Mouse (Mus musculus) heart, postnatal 36 days (tissue): Measurements from ENCODE around the gene Ulk1. TPM values are rescaled to one million over a fixed set of nuclear protein-coding genes. Genes with fewer than 3 reads are reported as not detected.
"Not testable (repeated sequence)": the region's sequence is repeated elsewhere in the genome, so short reads cannot be mapped to it uniquely, and the experiment has no call there.

Experiments
- DNase-seq, 2 experiments: peaks; one replicate each; pipeline ENCODE4 v3.0.0; 2021 to 2022
- intact Hi-C: fragments of 180-260 bp; cut with DNase I; formaldehyde crosslinking; loops from one replicate; pipeline ENCODE4 v1.15.1; 2025
- total RNA-seq, 2 experiments: library from RNA; stranded (reverse); gene quantifications; 2 replicates each; pipeline ENCODE4 v1.2.3; 2021

The Ulk1 gene
- total RNA-seq, result 10 to 100 TPM; 85.6 to 94.0 TPM

- DNase-seq, result peak; percentile 99
- intact Hi-C loops, result loop anchor here (2.0 to 5.0 kb wide), 2 partner anchors 29 to 37 kb away; partner anchors contain the start of genes Chek2, Ep400 and Hscb
Observed at GRCm38 (mm10) chr5:110809667-110810325, at the start of gene Ulk1. Ulk1 (minus strand) TSS chr5:110810097.

- peak; percentile 68 to 72 for DNase-seq
- intact Hi-C loops, result loop anchor here (1.0 kb wide), 1 partner anchor 20 kb away; the partner anchor contains the start of gene Ttc28
Observed at GRCm38 (mm10) chr5:110859013-110859650, 49.2 kb upstream of the Ulk1 start.

- no peak for DNase-seq
- intact Hi-C loops, result no loop called here
Observed at GRCm38 (mm10) chr5:110857091-110857490, 47.2 kb upstream of the Ulk1 start.

GRCm38 (mm10) chr5:110852990-110853389, 43.1 kb upstream of the Ulk1 start:
- intact Hi-C loops, result no loop called here
- no peak for DNase-seq

- intact Hi-C loops, result loop anchor here (2.0 kb wide), 1 partner anchor 14 kb away; no protein-coding TSS in a partner anchor
- no peak for DNase-seq
Observed at GRCm38 (mm10) chr5:110841046-110841862, 31.4 kb upstream of the Ulk1 start.

- intact Hi-C loops, result loop anchor here (2.0 kb wide), 1 partner anchor 14 kb away; no protein-coding TSS in a partner anchor
- DNase-seq, result peak in 1 of 2 experiments; percentile 49
Observed at GRCm38 (mm10) chr5:110840465-110840864, 30.6 kb upstream of the Ulk1 start.

- DNase-seq, result peak; percentile 97
Observed at GRCm38 (mm10) chr5:110839678-110840365, 29.9 kb upstream of the Ulk1 start, which contains the start of the genes Hscb and Chek2. Hscb (minus strand) TSS chr5:110839777. Chek2 (plus strand) TSS chr5:110839979.

GRCm38 (mm10) chr5:110839038-110839677, 29.3 kb upstream of the Ulk1 start:
- intact Hi-C loops, result loop anchor here (2.0 to 5.0 kb wide), 7 partner anchors 28 to 494 kb away; partner anchors contain the start of genes Ttc28 and Ulk1
- no peak for DNase-seq

More at GRCm38 (mm10) chr5:110839678-110840365, 29.9 kb upstream of the Ulk1 start, which contains the start of the genes Hscb and Chek2:
- intact Hi-C loops, result loop anchor here (2.0 to 5.0 kb wide), 8 partner anchors 15 to 493 kb away; partner anchors contain the start of genes Ttc28 and Ulk1

- not testable (repeated sequence) for DNase-seq
Observed at GRCm38 (mm10) chr5:110838016-110838415, 28.1 kb upstream of the Ulk1 start.

GRCm38 (mm10) chr5:110835959-110836358, 26.1 kb upstream of the Ulk1 start:
- DNase-seq, result peak; percentile 69 to 72
- intact Hi-C loops, result loop anchor here (1.0 to 5.0 kb wide), 6 partner anchors 49 to 436 kb away; no protein-coding TSS in a partner anchor

More at GRCm38 (mm10) chr5:110838016-110838415, 28.1 kb upstream of the Ulk1 start:
- intact Hi-C loops, result loop anchor here (2.0 to 5.0 kb wide), 7 partner anchors 27 to 495 kb away; partner anchors contain the start of genes Ttc28 and Ulk1

- intact Hi-C loops, result no loop called here
Observed at GRCm38 (mm10) chr5:110831036-110831720, 21.3 kb upstream of the Ulk1 start.

GRCm38 (mm10) chr5:110827576-110827975, 17.7 kb upstream of the Ulk1 start:
- no peak for DNase-seq
- intact Hi-C loops, result no loop called here

More at GRCm38 (mm10) chr5:110831036-110831720, 21.3 kb upstream of the Ulk1 start:
- no peak for DNase-seq

GRCm38 (mm10) chr5:110826781-110827495, 17.0 kb upstream of the Ulk1 start:
- intact Hi-C loops, result no loop called here

GRCm38 (mm10) chr5:110824421-110824820, 14.5 kb upstream of the Ulk1 start:
- intact Hi-C loops, result no loop called here

More at GRCm38 (mm10) chr5:110826781-110827495, 17.0 kb upstream of the Ulk1 start:
- DNase-seq, result no peak

GRCm38 (mm10) chr5:110808821-110809666, 853 bp downstream of the Ulk1 start:
- intact Hi-C loops, result loop anchor here (5.0 kb wide), 1 partner anchor 37 kb away; the partner anchor contains the start of gene Ep400
- peak; percentile 29 to 55 for DNase-seq

More at GRCm38 (mm10) chr5:110824421-110824820, 14.5 kb upstream of the Ulk1 start:
- DNase-seq, result no peak

GRCm38 (mm10) chr5:110808061-110808631, 1.8 kb downstream of the Ulk1 start:
- peak; percentile 87 to 92 for DNase-seq
- intact Hi-C loops, result loop anchor here (5.0 kb wide), 1 partner anchor 36 kb away; the partner anchor contains the start of gene Ep400
